Mouse (Mus musculus): Measurements from ENCODE around the gene Sema3b. TPM values are rescaled to one million over a fixed set of nuclear protein-coding genes. Genes with fewer than 3 reads are reported as not detected.

Sema3b gene
- polyA plus RNA-seq, 2 experiments = 0.22 to 0.33 TPM

- Histone ChIP-seq H3K4me1 (replicated peaks; ENCODE audit: control insufficient read depth in 2 of 2, insufficient read depth in 2 of 2, low read length in 1 of 2) (peaks cover 34 to 45% of the 10 kb centered on the region in 2 experiments), H3K9me3 (ENCODE audit: control insufficient read depth, low read length) (no peaks in the 10 kb centered on the region)
Observed at GRCm38 (mm10) chr9:107551117-107551889, 57.7 kb downstream of the Sema3b start, which contains the start of gene Rassf1. Rassf1 (plus strand) TSS chr9:107551555.

GRCm38 (mm10) chr9:107550491-107551116 is 58.4 kb downstream of the Sema3b start:
- peaks cover 3% of the 10 kb centered on the region; the same call in 1 of the 2 replicates for H3K27me3 ChIP-seq (ENCODE audit: control insufficient read depth, insufficient read depth, low read length)
- TF ChIP-seq CTCF (IDR thresholded peaks at IDR 0.05; ENCODE audit: low read depth) = no peak
- TF ChIP-seq EP300 (IDR thresholded peaks at IDR 0.05; ENCODE audit: low read depth) = no peak
- H3K4me3 ChIP-seq (ENCODE audit: insufficient read depth in 1 of 2, low read depth in 2 of 2, low read length in 2 of 2) = peak overlapping the region in 1 of 2 experiments; percentile 39; a peak in 2 of 4 replicates
- peak overlapping the region; percentile 67 for H3K4me2 ChIP-seq (ENCODE audit: low read depth)
- peaks cover 31 to 38% of the 10 kb centered on the region in 2 experiments for H3K4me1 ChIP-seq (replicated peaks; ENCODE audit: control insufficient read depth in 2 of 2, insufficient read depth in 2 of 2, low read length in 1 of 2)
- 39% methylated on average over 23 of the region's 23 CpGs for WGBS (ENCODE audit: insufficient replicate concordance)
- H3K9ac ChIP-seq (replicated peaks) = no peak overlapping the region
- no peaks in the 10 kb centered on the region for H3K9me3 ChIP-seq (ENCODE audit: control insufficient read depth, low read length)
- no peak for DNase-seq (ENCODE audit: low read depth in 3 of 3, low spot score in 3 of 3)
- no peaks in the 10 kb centered on the region for H3K36me3 ChIP-seq (replicated peaks; ENCODE audit: control insufficient read depth, insufficient read depth, low read depth)
- H3K27ac ChIP-seq = no peak overlapping the region
- ATAC-seq (ENCODE audit: insufficient read depth) = no peak

More at GRCm38 (mm10) chr9:107551117-107551889, 57.7 kb downstream of the Sema3b start, which contains the start of gene Rassf1:
- peak; percentile 27 for ATAC-seq (ENCODE audit: insufficient read depth)
- 1% methylated on average over 63 of the region's 63 CpGs for WGBS (ENCODE audit: insufficient replicate concordance)
- Histone ChIP-seq H3K27ac (no peak within 1 kb of the TSS), H3K9ac (replicated peaks) (peak within 1 kb of the TSS; percentile 58), H3K4me3 (ENCODE audit: insufficient read depth in 1 of 2, low read depth in 2 of 2, low read length in 2 of 2) (peak within 1 kb of the TSS; percentile 39 to 41), H3K27me3 (ENCODE audit: control insufficient read depth, insufficient read depth, low read length) (peaks cover 3% of the 10 kb centered on the region; the same call in 1 of the 2 replicates), H3K36me3 (replicated peaks; ENCODE audit: control insufficient read depth, insufficient read depth, low read depth) (no peaks in the 10 kb centered on the region), H3K4me2 (ENCODE audit: low read depth) (peak within 1 kb of the TSS; percentile 67)
- TF ChIP-seq EP300 (IDR thresholded peaks at IDR 0.05; ENCODE audit: low read depth) (no peak), CTCF (IDR thresholded peaks at IDR 0.05; ENCODE audit: low read depth) (peak; percentile 5; the same call in 1 of the 2 replicates)
- no peak for DNase-seq (ENCODE audit: low read depth in 3 of 3, low spot score in 3 of 3)

- ATAC-seq (ENCODE audit: insufficient read depth) (no peak), DNase-seq (ENCODE audit: low read depth in 3 of 3, low spot score in 3 of 3) (no peak)
- H3K27me3 ChIP-seq (ENCODE audit: control insufficient read depth, insufficient read depth, low read length) = peaks cover 3% of the 10 kb centered on the region; the same call in 1 of the 2 replicates
- H3K36me3 ChIP-seq (replicated peaks; ENCODE audit: control insufficient read depth, insufficient read depth, low read depth) = no peaks in the 10 kb centered on the region
- H3K4me2 ChIP-seq (ENCODE audit: low read depth) = no peak overlapping the region
- H3K9ac ChIP-seq (replicated peaks) = no peak overlapping the region
- TF ChIP-seq EP300 (IDR thresholded peaks at IDR 0.05; ENCODE audit: low read depth) = no peak
- TF ChIP-seq CTCF (IDR thresholded peaks at IDR 0.05; ENCODE audit: low read depth) = no peak
- no peak overlapping the region for H3K4me3 ChIP-seq (ENCODE audit: insufficient read depth in 1 of 2, low read depth in 2 of 2, low read length in 2 of 2)
- H3K4me1 ChIP-seq (replicated peaks; ENCODE audit: control insufficient read depth in 2 of 2, insufficient read depth in 2 of 2, low read length in 1 of 2) = peaks cover 31 to 36% of the 10 kb centered on the region in 2 experiments
- 75% methylated on average over 20 of the region's 20 CpGs for WGBS (ENCODE audit: insufficient replicate concordance)
- H3K27ac ChIP-seq = no peak overlapping the region
- H3K9me3 ChIP-seq (ENCODE audit: control insufficient read depth, low read length) = no peaks in the 10 kb centered on the region
Observed at GRCm38 (mm10) chr9:107549297-107550074, 59.5 kb downstream of the Sema3b start.

- H3K27ac ChIP-seq = no peak overlapping the region
- H3K36me3 ChIP-seq (replicated peaks; ENCODE audit: control insufficient read depth, insufficient read depth, low read depth) = no peaks in the 10 kb centered on the region
- H3K4me1 ChIP-seq (replicated peaks; ENCODE audit: control insufficient read depth in 2 of 2, insufficient read depth in 2 of 2, low read length in 1 of 2) = peaks cover 31 to 36% of the 10 kb centered on the region in 2 experiments
- DNase-seq (ENCODE audit: low read depth in 3 of 3, low spot score in 3 of 3) = no peak
- no peak for ATAC-seq (ENCODE audit: insufficient read depth)
- H3K9me3 ChIP-seq (ENCODE audit: control insufficient read depth, low read length) = no peaks in the 10 kb centered on the region
- peaks cover 3% of the 10 kb centered on the region; the same call in 1 of the 2 replicates for H3K27me3 ChIP-seq (ENCODE audit: control insufficient read depth, insufficient read depth, low read length)
- no peak overlapping the region for H3K4me3 ChIP-seq (ENCODE audit: insufficient read depth in 1 of 2, low read depth in 2 of 2, low read length in 2 of 2)
- 78% methylated on average over 10 of the region's 10 CpGs for WGBS (ENCODE audit: insufficient replicate concordance)
- no peak overlapping the region for H3K9ac ChIP-seq (replicated peaks)
- TF ChIP-seq CTCF (IDR thresholded peaks at IDR 0.05; ENCODE audit: low read depth) (no peak), EP300 (IDR thresholded peaks at IDR 0.05; ENCODE audit: low read depth) (no peak)
- no peak overlapping the region for H3K4me2 ChIP-seq (ENCODE audit: low read depth)
Observed at GRCm38 (mm10) chr9:107548820-107549219, 60.2 kb downstream of the Sema3b start.

Data from liver, embryonic 14.5 days (tissue).